Mouse (Mus musculus) kidney, postnatal 4 days (tissue): ENCODE measurements around the gene Cldn34b1.
"Not testable (repeated sequence)": the region's sequence is repeated elsewhere in the genome, so short reads cannot be mapped to it uniquely, and the experiment has no call there.

Source experiments
- DNase-seq, 2 experiments: peaks; one replicate each; pipeline ENCODE4 v3.0.0; 2021; ENCODE audit warnings: mixed read lengths in 2 of 2

Cldn34b1 gene

GRCm38 (mm10) chrX:154890167-154890566 lies at the start of gene Cldn34b1:
Gene Cldn34b1 (minus strand): TSS chrX:154890267.
- DNase-seq: not testable (repeated sequence)

DNA sequence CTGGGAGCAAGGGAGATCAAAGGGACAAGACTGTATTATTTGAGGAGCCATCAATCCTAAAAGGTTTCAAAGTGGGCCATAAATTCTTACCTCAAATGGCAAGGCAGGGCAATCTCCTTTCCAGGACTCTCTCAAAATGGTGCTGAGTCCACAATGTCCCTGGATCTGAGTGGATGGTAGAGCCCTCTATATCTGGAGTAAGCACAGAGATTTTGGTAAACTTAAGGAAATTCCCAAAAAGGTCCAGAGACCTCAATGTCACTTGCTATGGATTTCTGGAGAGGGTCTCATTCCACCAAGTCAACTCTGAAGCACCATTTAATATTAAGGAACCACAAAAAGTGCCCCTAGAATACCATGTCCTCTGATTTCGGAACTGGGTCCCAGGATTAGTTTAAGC lies 45.8 kb upstream of the Cldn34b1 start, which contains the start of gene Magea6:
Gene Magea6 (minus strand): TSS at position 101 of the 400 bp plus-strand sequence.
- not testable (repeated sequence) for DNase-seq
